Mouse (Mus musculus) adrenal gland, adult 8-10 months (tissue): Measurements from ENCODE around the gene Fgfr2. TPM values are rescaled to one million over a fixed set of nuclear protein-coding genes. Genes with fewer than 3 reads are reported as not detected.

ENCODE experiments used
- DNase-seq: peaks from one replicate; pipeline ENCODE4 v3.0.0; 2022
- total RNA-seq, 4 experiments: library from RNA; stranded (reverse); gene quantifications; 2 replicates each; pipeline ENCODE4 v1.2.4; 2022

The Fgfr2 gene
- total RNA-seq, 4 experiments from 2014 or later = 193 to 471 (median 262) TPM

GRCm38 (mm10) chr7:130726724-130727422 is 2396.3 kb downstream of the Fgfr2 start:
- no peak for DNase-seq

- no peak for DNase-seq
Measured at GRCm38 (mm10) chr7:130726185-130726584, 2397.0 kb downstream of the Fgfr2 start.

GRCm38 (mm10) chr7:130720646-130721335 is 2402.4 kb downstream of the Fgfr2 start:
- DNase-seq = no peak

GRCm38 (mm10) chr7:130719931-130720598 is 2403.1 kb downstream of the Fgfr2 start:
- DNase-seq = no peak

- no peak for DNase-seq
Measured at GRCm38 (mm10) chr7:130716989-130717388, 2406.2 kb downstream of the Fgfr2 start.

- DNase-seq = no peak
Measured at GRCm38 (mm10) chr7:130716341-130716740, 2406.8 kb downstream of the Fgfr2 start.

GRCm38 (mm10) chr7:130715467-130715866 is 2407.7 kb downstream of the Fgfr2 start:
- no peak for DNase-seq

GRCm38 (mm10) chr7:130713319-130713718 is 2409.8 kb downstream of the Fgfr2 start:
- DNase-seq = no peak

- DNase-seq = no peak
Measured at GRCm38 (mm10) chr7:130711851-130712250, 2411.3 kb downstream of the Fgfr2 start.

GRCm38 (mm10) chr7:130709372-130710274 is 2413.5 kb downstream of the Fgfr2 start:
- no peak for DNase-seq

- no peak for DNase-seq
Measured at GRCm38 (mm10) chr7:130708940-130709339, 2414.2 kb downstream of the Fgfr2 start.

- no peak for DNase-seq
Measured at GRCm38 (mm10) chr7:130705230-130705629, 2417.9 kb downstream of the Fgfr2 start.

GRCm38 (mm10) chr7:130701336-130701735 is 2421.8 kb downstream of the Fgfr2 start:
- no peak for DNase-seq

GRCm38 (mm10) chr7:130698480-130698879 is 2424.7 kb downstream of the Fgfr2 start:
- no peak for DNase-seq

- no peak for DNase-seq
Measured at GRCm38 (mm10) chr7:130696347-130697234, 2426.6 kb downstream of the Fgfr2 start.

- no peak for DNase-seq
Measured at GRCm38 (mm10) chr7:130695669-130696338, 2427.3 kb downstream of the Fgfr2 start.

- no peak for DNase-seq
Measured at GRCm38 (mm10) chr7:130693800-130694193, 2429.4 kb downstream of the Fgfr2 start.

GRCm38 (mm10) chr7:130692943-130693799 is 2430.0 kb downstream of the Fgfr2 start:
- DNase-seq = no peak

GRCm38 (mm10) chr7:130692392-130692942 is 2430.7 kb downstream of the Fgfr2 start:
- peak; percentile 32 for DNase-seq
